Mouse (Mus musculus): ENCODE measurements around the gene Ptch1. TPM values are rescaled to one million over a fixed set of nuclear protein-coding genes. Genes with fewer than 3 reads are reported as not detected.

Gene Ptch1
- polyA plus RNA-seq, 1 experiment from 2014 or later: 3.4 TPM

- no peaks in the 10 kb centered on the region for H3K9me3 ChIP-seq (replicated peaks)
- H3K27me3 ChIP-seq: no peaks in the 10 kb centered on the region
- H3K36me3 ChIP-seq: peaks cover 75% of the 10 kb centered on the region
- peaks cover 15% of the 10 kb centered on the region for H3K4me1 ChIP-seq (replicated peaks)
- DNase-seq (no peak), ATAC-seq (ENCODE audit: low read depth) (no peak)
- no peak overlapping the region for H3K9ac ChIP-seq
- no peak overlapping the region for H3K4me3 ChIP-seq (replicated peaks)
- 82% methylated on average over 7 of the region's 7 CpGs for WGBS (ENCODE audit: insufficient replicate concordance)
- no peak overlapping the region for H3K27ac ChIP-seq
- H3K4me2 ChIP-seq: no peak overlapping the region
Measured at GRCm38 (mm10) chr13:63545291-63545690, 28.1 kb downstream of the Ptch1 start.

GRCm38 (mm10) chr13:63544967-63545253, 28.5 kb downstream of the Ptch1 start:
- no peak for ATAC-seq (ENCODE audit: low read depth)
- Histone ChIP-seq H3K4me2 (no peak overlapping the region), H3K9me3 (replicated peaks) (no peaks in the 10 kb centered on the region), H3K36me3 (peaks cover 75% of the 10 kb centered on the region), H3K9ac (no peak overlapping the region), H3K27me3 (no peaks in the 10 kb centered on the region), H3K4me1 (replicated peaks) (peaks cover 13% of the 10 kb centered on the region), H3K4me3 (replicated peaks) (no peak overlapping the region), H3K27ac (no peak overlapping the region)
- no peak for DNase-seq
- 68% methylated on average over 5 of the region's 5 CpGs for WGBS (ENCODE audit: insufficient replicate concordance)

GRCm38 (mm10) chr13:63544119-63544966, 29.1 kb downstream of the Ptch1 start:
- H3K36me3 ChIP-seq: peaks cover 80% of the 10 kb centered on the region

GRCm38 (mm10) chr13:63543459-63543858, 29.9 kb downstream of the Ptch1 start:
- Histone ChIP-seq H3K4me2 (no peak overlapping the region), H3K36me3 (peaks cover 89% of the 10 kb centered on the region), H3K27ac (no peak overlapping the region), H3K27me3 (no peaks in the 10 kb centered on the region), H3K4me3 (replicated peaks) (no peak overlapping the region), H3K9ac (no peak overlapping the region), H3K9me3 (replicated peaks) (no peaks in the 10 kb centered on the region), H3K4me1 (replicated peaks) (peaks cover under 1% of the 10 kb centered on the region)
- 84% methylated on average over 6 of the region's 6 CpGs for WGBS (ENCODE audit: insufficient replicate concordance)
- DNase-seq (no peak), ATAC-seq (ENCODE audit: low read depth) (no peak)

More at GRCm38 (mm10) chr13:63544119-63544966, 29.1 kb downstream of the Ptch1 start:
- Histone ChIP-seq H3K4me1 (replicated peaks) (peaks cover 9% of the 10 kb centered on the region), H3K4me3 (replicated peaks) (no peak overlapping the region), H3K27me3 (no peaks in the 10 kb centered on the region), H3K27ac (no peak overlapping the region), H3K4me2 (no peak overlapping the region), H3K9ac (no peak overlapping the region), H3K9me3 (replicated peaks) (no peaks in the 10 kb centered on the region)
- 83% methylated on average over 13 of the region's 13 CpGs for WGBS (ENCODE audit: insufficient replicate concordance)
- DNase-seq (no peak), ATAC-seq (ENCODE audit: low read depth) (no peak)

- H3K9me3 ChIP-seq (replicated peaks): no peaks in the 10 kb centered on the region
- no peak overlapping the region for H3K27ac ChIP-seq
- DNase-seq (no peak), ATAC-seq (ENCODE audit: low read depth) (no peak)
- no peaks in the 10 kb centered on the region for H3K27me3 ChIP-seq
- no peak overlapping the region for H3K4me2 ChIP-seq
- H3K4me3 ChIP-seq (replicated peaks): no peak overlapping the region
- peaks cover 91% of the 10 kb centered on the region for H3K36me3 ChIP-seq
- H3K4me1 ChIP-seq (replicated peaks): no peaks in the 10 kb centered on the region; the same call in 1 of the 2 replicates
- WGBS (ENCODE audit: insufficient replicate concordance): 78% methylated on average over 3 of the region's 3 CpGs
- no peak overlapping the region for H3K9ac ChIP-seq
Measured at GRCm38 (mm10) chr13:63542796-63543384, 30.5 kb downstream of the Ptch1 start.

- Histone ChIP-seq H3K9ac (no peak overlapping the region), H3K36me3 (peaks cover 94% of the 10 kb centered on the region), H3K4me2 (no peak overlapping the region), H3K9me3 (replicated peaks) (no peaks in the 10 kb centered on the region), H3K27ac (no peak overlapping the region), H3K27me3 (no peaks in the 10 kb centered on the region), H3K4me1 (replicated peaks) (no peaks in the 10 kb centered on the region; the same call in 1 of the 2 replicates), H3K4me3 (replicated peaks) (no peak overlapping the region)
- DNase-seq (no peak), ATAC-seq (ENCODE audit: low read depth) (no peak)
Measured at GRCm38 (mm10) chr13:63541510-63541909, 31.9 kb downstream of the Ptch1 start.

GRCm38 (mm10) chr13:63540584-63540983, 32.8 kb downstream of the Ptch1 start:
- H3K9me3 ChIP-seq (replicated peaks): no peaks in the 10 kb centered on the region
- no peak overlapping the region for H3K4me2 ChIP-seq
- DNase-seq: no peak
- no peak overlapping the region for H3K4me3 ChIP-seq (replicated peaks)
- peaks cover 95% of the 10 kb centered on the region for H3K36me3 ChIP-seq
- H3K9ac ChIP-seq: no peak overlapping the region
- H3K4me1 ChIP-seq (replicated peaks): no peaks in the 10 kb centered on the region; the same call in 1 of the 2 replicates
- ATAC-seq (ENCODE audit: low read depth): no peak
- H3K27me3 ChIP-seq: no peaks in the 10 kb centered on the region
- WGBS (ENCODE audit: insufficient replicate concordance): 84% methylated on average over 12 of the region's 12 CpGs
- no peak overlapping the region for H3K27ac ChIP-seq

- 78% methylated on average over 4 of the region's 4 CpGs for WGBS (ENCODE audit: insufficient replicate concordance)
- H3K9me3 ChIP-seq (replicated peaks): no peaks in the 10 kb centered on the region
- H3K4me3 ChIP-seq (replicated peaks): no peak overlapping the region
- H3K27me3 ChIP-seq: no peaks in the 10 kb centered on the region
- ATAC-seq (ENCODE audit: low read depth) (no peak), DNase-seq (no peak)
- no peak overlapping the region for H3K4me2 ChIP-seq
- no peak overlapping the region for H3K9ac ChIP-seq
- peaks cover 99% of the 10 kb centered on the region for H3K36me3 ChIP-seq
- no peak overlapping the region for H3K27ac ChIP-seq
- no peaks in the 10 kb centered on the region for H3K4me1 ChIP-seq (replicated peaks)
Measured at GRCm38 (mm10) chr13:63534981-63535380, 38.4 kb downstream of the Ptch1 start.

- Histone ChIP-seq H3K36me3 (peaks cover 97% of the 10 kb centered on the region), H3K27me3 (no peaks in the 10 kb centered on the region), H3K9me3 (replicated peaks) (no peaks in the 10 kb centered on the region), H3K9ac (no peak overlapping the region), H3K4me1 (replicated peaks) (peaks cover 20% of the 10 kb centered on the region), H3K4me2 (no peak overlapping the region), H3K4me3 (replicated peaks) (no peak overlapping the region), H3K27ac (no peak overlapping the region)
- 89% methylated on average over 9 of the region's 9 CpGs for WGBS (ENCODE audit: insufficient replicate concordance)
- DNase-seq: no peak
- ATAC-seq (ENCODE audit: low read depth): no peak
Measured at GRCm38 (mm10) chr13:63530857-63531256, 42.5 kb downstream of the Ptch1 start.

GRCm38 (mm10) chr13:63530371-63530764, 43.0 kb downstream of the Ptch1 start:
- H3K36me3 ChIP-seq: peaks cover 97% of the 10 kb centered on the region

GRCm38 (mm10) chr13:63529602-63530370, 43.6 kb downstream of the Ptch1 start:
- H3K9ac ChIP-seq: no peak overlapping the region
- H3K4me2 ChIP-seq: no peak overlapping the region
- H3K27ac ChIP-seq: no peak overlapping the region
- ATAC-seq (ENCODE audit: low read depth) (no peak), DNase-seq (no peak)
- H3K36me3 ChIP-seq: peaks cover 98% of the 10 kb centered on the region
- H3K4me3 ChIP-seq (replicated peaks): no peak overlapping the region
- H3K27me3 ChIP-seq: no peaks in the 10 kb centered on the region
- peaks cover 21% of the 10 kb centered on the region for H3K4me1 ChIP-seq (replicated peaks)
- 59% methylated on average over 3 of the region's 3 CpGs for WGBS (ENCODE audit: insufficient replicate concordance)
- H3K9me3 ChIP-seq (replicated peaks): no peaks in the 10 kb centered on the region

More at GRCm38 (mm10) chr13:63530371-63530764, 43.0 kb downstream of the Ptch1 start:
- ATAC-seq (ENCODE audit: low read depth) (no peak), DNase-seq (no peak)
- no peaks in the 10 kb centered on the region for H3K9me3 ChIP-seq (replicated peaks)
- no peak overlapping the region for H3K9ac ChIP-seq
- WGBS (ENCODE audit: insufficient replicate concordance): 62% methylated on average over 3 of the region's 3 CpGs
- H3K4me3 ChIP-seq (replicated peaks): no peak overlapping the region
- H3K27ac ChIP-seq: no peak overlapping the region
- no peak overlapping the region for H3K4me2 ChIP-seq
- peaks cover 20% of the 10 kb centered on the region for H3K4me1 ChIP-seq (replicated peaks)
- H3K27me3 ChIP-seq: no peaks in the 10 kb centered on the region
